Mouse (Mus musculus) embryo, embryonic 11.5 days (tissue): ENCODE data around the gene Pdcd2l.

ENCODE experiments used
- DNase-seq: peaks from one replicate; pipeline ENCODE4 v3.0.0-alpha.2; 2012; ENCODE audit warnings: low read depth, low spot score

Pdcd2l gene

GRCm38 (mm10) chr7:34141123-34141522 lies 55.3 kb downstream of the Pdcd2l start:
- DNase-seq = no peak

- no peak for DNase-seq
Observed at GRCm38 (mm10) chr7:34139493-34139892, 57.0 kb downstream of the Pdcd2l start.
